Mouse (Mus musculus): ENCODE measurements around the gene Pard3.

The Pard3 gene

GRCm38 (mm10) chr8:127230233-127230595 lies 166.5 kb downstream of the Pard3 start:
- no peak for DNase-seq (ENCODE audit: low spot score)

GRCm38 (mm10) chr8:127243351-127243750 lies 179.7 kb downstream of the Pard3 start:
- DNase-seq (ENCODE audit: low spot score), result no peak

- DNase-seq (ENCODE audit: low spot score), result no peak
These were observed 180.1 kb downstream of the Pard3 start for GRCm38 (mm10) chr8:127243841-127244240.

- DNase-seq (ENCODE audit: low spot score), result no peak
These were observed 187.1 kb downstream of the Pard3 start for GRCm38 (mm10) chr8:127250746-127251145.

- no peak for DNase-seq (ENCODE audit: low spot score)
These were observed 187.8 kb downstream of the Pard3 start for GRCm38 (mm10) chr8:127251476-127251875.

- no peak for DNase-seq (ENCODE audit: low spot score)
These were observed 188.3 kb downstream of the Pard3 start for GRCm38 (mm10) chr8:127251985-127252384.

GRCm38 (mm10) chr8:127254625-127255024 lies 190.9 kb downstream of the Pard3 start:
- DNase-seq (ENCODE audit: low spot score), result no peak

- DNase-seq (ENCODE audit: low spot score), result no peak
These were observed 193.4 kb downstream of the Pard3 start for GRCm38 (mm10) chr8:127257086-127257485.

- DNase-seq (ENCODE audit: low spot score), result no peak
These were observed 197.4 kb downstream of the Pard3 start for GRCm38 (mm10) chr8:127261051-127261450.

- DNase-seq (ENCODE audit: low spot score), result no peak
These were observed 198.3 kb downstream of the Pard3 start for GRCm38 (mm10) chr8:127262026-127262425.

- no peak for DNase-seq (ENCODE audit: low spot score)
These were observed 198.7 kb downstream of the Pard3 start for GRCm38 (mm10) chr8:127262436-127262835.

- no peak for DNase-seq (ENCODE audit: low spot score)
These were observed 199.2 kb downstream of the Pard3 start for GRCm38 (mm10) chr8:127262926-127263325.

- DNase-seq (ENCODE audit: low spot score), result no peak
These were observed 199.8 kb downstream of the Pard3 start for GRCm38 (mm10) chr8:127263457-127263856.

- DNase-seq (ENCODE audit: low spot score), result no peak
These were observed 201.2 kb downstream of the Pard3 start for GRCm38 (mm10) chr8:127264691-127265470.

- no peak for DNase-seq (ENCODE audit: low spot score)
These were observed 203.1 kb downstream of the Pard3 start for GRCm38 (mm10) chr8:127266777-127267176.

- DNase-seq (ENCODE audit: low spot score), result no peak
These were observed 204.7 kb downstream of the Pard3 start for GRCm38 (mm10) chr8:127268239-127269024.

- DNase-seq (ENCODE audit: low spot score), result no peak
These were observed 205.5 kb downstream of the Pard3 start for GRCm38 (mm10) chr8:127269082-127269747.

- DNase-seq (ENCODE audit: low spot score), result no peak
These were observed 207.5 kb downstream of the Pard3 start for GRCm38 (mm10) chr8:127271186-127271585.

- DNase-seq (ENCODE audit: low spot score), result no peak
These were observed 216.7 kb downstream of the Pard3 start for GRCm38 (mm10) chr8:127280299-127280974.

GRCm38 (mm10) chr8:127281035-127281434 lies 217.3 kb downstream of the Pard3 start:
- DNase-seq (ENCODE audit: low spot score), result no peak

- no peak for DNase-seq (ENCODE audit: low spot score)
These were observed 220.9 kb downstream of the Pard3 start for GRCm38 (mm10) chr8:127284462-127285216.

Measured in c-Kit-positive CD71-positive TER-119-positive erythroid progenitor cells, embryonic 14.5 days (primary cell).